Mouse (Mus musculus) ovary, postnatal 14 days (tissue): Measurements from ENCODE around the gene Tpbgl.

Experiments
- DNase-seq: peaks from one replicate; pipeline ENCODE4 v3.0.0; 2022; ENCODE audit warnings: low spot score

Tpbgl gene

DNA sequence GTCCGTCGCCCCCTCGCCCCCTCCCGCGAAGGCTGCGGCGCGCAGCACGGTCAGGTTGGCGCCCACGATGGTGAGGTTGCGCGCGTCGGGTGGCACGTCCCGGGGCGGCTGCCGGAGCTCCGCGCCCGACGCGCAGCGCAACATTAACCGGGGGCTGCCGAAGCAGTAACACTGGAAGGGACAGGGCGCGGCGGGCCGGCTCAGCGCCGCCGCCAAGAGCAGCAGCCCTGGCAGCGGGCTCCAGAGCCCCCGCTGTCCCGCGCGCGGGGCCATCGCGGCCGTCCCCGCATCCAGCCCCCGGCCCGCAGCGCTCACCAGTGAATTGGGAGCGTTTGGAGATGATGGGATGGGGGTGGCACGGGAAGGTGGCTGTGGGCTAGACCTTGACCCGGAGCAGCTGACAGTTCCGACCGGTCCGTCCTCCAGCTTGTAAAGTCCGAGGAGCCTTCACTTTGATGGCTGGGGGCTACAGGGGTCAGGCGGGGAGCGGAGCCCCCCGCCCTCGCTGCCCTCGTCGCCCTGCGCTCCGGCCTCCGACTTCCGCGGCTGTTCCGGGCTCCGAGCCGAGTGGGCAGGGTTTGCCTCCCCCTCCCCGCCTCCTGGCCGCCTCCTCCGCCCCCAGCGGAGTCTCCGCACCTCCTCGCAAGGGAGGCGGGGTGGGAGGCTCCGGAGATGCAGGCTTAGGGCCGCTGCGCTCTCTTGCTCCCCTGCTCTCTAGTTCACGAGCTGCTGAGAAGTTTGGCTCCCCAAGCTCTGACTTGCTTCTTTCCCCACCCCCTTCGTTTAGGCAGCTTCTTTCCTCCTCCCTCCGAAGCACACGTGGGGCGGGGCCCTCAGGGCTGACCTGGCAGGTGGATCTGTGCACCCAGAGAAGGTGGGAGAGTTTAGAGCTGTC, at the start of gene Tpbgl:
Gene Tpbgl (minus strand): TSS at position 728 of the 895 bp plus-strand sequence.
- peak; percentile 31 for DNase-seq

DNA sequence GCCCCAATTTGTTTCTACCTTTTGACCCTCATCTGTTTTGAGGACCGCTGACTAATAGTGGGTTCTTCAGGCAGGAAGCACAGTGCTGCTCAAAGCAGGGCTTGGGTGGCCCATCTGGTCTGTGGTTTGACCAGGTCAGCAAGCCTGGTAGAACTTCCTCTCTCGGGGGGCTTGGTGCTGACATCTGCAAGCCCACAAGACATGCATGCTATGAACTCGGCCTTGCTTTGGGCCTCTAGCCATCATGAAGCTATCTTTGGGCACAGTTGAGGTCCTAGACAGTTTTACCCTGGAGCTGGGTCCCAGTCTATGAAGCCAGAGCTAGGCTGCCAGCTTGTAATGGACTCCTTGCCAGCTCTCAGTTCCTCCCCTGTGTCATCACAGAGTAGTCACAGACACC, 48.0 kb upstream of the Tpbgl start:
- DNase-seq: no peak

DNA sequence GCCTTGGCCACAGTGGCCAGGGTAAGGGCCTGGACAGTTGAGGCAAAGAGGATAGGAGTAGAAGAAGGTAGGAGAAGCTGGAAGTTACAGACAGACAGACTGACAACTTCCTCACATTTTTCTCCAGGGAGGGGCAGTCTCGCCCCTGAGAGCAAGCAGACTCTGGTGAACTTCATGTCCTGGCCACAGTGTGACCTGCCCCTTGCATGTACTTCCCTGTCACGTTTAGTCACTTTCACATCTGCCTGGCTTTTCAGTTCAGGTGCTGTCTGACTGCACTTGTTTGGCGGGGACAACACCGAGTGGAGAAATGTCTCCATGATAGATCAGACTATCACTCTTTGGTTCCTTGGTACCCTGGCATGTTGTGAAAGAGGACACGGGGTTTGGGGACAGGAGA, 47.3 kb upstream of the Tpbgl start:
- no peak for DNase-seq

DNA sequence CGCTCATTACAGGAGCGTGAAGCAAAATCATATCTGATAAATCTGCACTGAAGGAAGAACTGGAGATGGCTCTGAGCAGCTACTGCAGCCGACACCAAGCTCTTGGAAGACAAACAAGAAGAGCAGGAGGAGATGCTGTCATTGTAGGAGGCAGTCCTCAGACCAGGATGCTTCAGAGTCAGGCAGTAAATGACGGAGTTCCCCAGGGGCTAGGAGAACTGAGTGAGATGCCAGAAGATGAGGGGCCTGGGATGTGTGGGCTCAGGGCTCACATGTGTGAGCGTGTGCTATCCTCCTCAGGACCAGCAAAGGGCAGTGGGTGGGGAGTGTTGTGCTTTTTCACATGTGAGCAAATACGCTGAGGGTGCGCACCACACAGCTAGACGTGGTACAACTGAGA, 46.3 kb upstream of the Tpbgl start:
- DNase-seq: no peak

DNA sequence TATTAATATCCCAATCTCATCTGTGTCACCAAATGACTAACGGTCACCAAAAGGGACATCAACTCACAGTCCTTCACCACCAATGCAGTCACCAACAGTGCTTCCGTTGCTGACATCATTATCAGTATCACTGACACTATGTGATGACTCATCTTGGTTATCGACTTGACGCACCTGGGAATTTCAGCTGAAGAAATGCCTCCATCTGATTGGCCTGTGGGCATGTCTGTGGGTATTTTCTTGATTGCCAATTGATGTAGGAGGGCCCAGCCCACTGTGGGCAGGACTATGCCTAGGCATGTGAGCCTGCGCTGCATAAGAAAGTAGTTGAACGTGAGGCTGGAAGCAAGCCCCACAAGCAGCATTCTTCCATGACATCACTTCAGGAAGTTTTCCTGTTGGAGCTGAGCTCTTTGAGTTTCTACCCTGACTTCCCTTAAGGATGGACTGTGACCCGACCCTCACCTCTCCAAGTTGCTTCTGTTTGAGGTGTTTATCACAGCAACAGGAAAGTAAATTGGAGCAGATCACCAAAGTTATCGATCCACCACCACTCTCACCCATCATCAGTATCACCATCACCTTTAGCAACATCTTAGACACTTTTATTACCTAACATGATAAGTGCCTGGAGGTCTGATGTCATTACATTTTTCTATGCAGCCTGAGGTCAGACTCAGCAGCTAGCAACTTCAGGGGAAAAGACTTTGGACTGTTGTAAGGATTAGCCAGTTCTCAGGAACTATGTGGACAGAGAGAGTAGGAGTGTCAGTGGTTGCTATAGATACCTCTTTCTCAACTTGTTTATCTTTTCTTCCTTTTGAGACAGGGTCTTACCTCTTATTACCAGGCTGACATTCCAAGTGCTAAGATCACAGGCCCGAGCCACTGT, 44.9 kb upstream of the Tpbgl start:
- no peak for DNase-seq

DNA sequence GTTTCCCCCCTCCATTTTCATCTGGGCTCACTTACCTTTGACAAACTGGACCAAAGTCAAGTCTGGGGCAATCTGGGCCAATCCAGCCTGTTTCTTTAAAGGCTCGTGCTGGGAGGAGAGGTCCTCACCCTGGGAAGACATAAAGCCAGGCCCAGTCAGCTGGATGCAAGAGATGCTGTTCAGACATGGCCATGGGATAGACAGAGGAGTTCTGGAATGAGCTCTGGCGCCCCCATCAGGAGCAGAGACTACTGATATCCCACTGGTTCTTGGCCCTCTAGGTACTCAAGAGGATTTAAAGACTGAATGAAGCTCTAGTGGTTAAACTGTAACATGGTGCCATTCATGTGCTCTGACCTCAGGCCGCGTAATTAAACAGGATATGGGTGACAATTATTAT, 44.0 kb upstream of the Tpbgl start:
- DNase-seq: no peak

DNA sequence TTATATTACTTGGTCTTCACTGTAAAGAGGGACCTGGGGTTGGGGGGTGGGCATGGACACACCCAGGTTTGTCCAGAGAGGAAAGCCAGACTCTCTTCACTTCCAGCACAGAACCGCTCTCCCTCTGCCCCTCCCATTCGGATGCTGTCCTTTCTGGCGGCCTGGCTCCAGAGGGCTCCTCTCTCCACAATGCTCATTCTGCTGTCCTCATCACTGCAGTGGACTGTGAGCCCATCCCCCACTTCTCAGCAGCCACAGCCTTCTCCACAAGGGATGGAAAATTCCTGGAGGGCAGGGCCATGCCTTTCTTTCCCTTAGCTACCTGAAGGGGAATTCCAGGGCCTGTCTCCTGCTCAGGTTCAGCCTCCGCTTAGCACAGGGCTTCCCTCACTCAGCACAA, 41.9 kb upstream of the Tpbgl start:
- no peak for DNase-seq

DNA sequence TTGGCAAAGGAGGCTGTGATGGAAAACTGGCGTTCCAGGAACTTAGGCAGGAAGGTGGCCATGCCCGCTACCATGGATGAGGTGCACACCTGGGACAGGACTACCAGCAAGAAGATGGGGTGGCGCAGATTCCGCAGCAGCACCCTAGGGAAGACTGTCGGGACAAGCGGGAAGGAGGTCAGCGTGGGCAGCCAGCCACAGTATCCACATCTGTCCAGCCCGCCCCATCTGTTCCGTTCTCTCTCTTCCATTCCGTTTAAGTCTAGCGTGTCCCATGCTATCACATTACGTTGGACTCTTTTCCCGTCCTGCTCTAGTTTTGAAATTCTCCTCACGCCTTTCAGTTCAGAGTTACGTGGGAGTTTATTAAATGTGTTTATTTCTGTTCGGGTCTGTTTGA, 40.2 kb upstream of the Tpbgl start:
- DNase-seq: no peak

DNA sequence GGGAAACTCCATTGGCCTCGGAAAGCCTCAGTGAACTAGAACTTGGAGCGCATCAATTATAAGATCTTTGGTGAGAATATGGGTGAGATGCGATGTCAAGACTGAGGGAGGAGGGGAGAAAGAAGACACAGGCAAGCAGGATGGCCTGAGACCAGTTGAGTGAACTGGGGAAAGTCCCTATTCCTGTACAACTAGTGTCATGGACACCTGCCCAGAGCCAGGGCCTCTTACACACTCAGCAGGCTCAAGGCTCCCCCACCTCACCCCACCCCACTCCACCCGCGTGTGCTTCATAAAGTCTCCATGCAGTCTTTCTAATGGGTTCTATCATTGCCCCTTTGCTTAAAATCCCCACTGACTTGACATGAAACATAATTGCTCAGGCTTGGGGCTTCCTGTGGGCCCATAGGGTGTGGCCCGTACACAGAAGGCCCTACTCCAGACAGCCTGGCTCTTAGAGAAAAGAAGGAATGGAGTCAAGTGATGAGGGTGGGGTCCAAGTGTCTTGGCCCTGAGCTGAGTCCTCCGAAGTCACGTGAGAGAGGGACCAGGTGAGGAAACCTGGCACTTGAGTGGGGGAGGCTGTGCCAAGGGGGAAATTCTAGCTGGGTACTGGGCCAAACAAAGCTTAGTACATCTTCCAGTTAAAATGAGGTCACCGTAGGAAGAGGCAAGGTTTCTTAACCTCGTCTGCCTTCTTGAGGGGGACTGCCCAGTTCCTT, 39.0 kb upstream of the Tpbgl start:
- no peak for DNase-seq

DNA sequence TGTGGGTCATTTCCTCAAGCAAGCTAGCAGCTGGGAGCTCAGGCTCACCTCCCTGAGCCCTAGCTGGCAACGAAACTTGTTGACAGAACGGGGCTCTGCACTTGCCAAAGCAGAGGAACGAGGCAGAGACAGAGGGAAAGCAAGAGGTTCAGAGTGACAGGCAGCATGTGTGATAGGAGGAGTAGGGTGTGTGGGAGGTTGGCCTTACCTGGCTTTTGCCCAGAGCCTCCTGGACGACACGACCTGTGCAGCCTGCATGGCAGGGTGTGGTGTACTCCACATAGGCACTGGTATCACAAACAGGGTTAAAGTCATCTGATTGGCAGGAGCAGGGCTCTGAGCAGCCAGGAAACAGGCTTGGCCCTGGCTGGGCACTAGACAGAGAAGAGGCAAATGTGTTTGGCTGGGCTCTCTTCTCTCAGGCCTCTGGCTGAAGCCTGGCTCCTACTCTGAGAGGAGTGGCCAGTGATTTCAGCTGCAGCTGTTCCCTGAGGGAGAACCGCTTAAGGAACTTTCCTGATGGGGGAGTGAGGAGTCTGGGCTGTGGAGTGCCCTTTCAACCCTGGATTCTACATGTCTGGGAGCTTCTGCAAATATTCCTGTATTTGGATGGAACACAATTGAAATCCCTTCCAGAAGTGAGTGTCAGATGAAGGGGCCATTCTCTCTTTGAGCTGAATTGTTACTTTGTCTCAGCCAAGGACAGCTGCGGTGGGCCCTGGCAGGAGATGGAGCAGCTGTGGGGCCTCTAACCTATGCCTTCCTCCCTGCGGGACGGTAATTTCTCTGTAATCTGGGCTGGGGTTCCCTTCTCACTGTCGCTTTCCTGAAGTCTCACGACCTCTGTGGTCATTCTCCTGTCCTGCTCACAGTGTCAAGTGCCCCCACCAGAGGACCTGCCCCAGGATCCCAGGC, 37.9 kb upstream of the Tpbgl start:
- DNase-seq: peak; percentile 63

DNA sequence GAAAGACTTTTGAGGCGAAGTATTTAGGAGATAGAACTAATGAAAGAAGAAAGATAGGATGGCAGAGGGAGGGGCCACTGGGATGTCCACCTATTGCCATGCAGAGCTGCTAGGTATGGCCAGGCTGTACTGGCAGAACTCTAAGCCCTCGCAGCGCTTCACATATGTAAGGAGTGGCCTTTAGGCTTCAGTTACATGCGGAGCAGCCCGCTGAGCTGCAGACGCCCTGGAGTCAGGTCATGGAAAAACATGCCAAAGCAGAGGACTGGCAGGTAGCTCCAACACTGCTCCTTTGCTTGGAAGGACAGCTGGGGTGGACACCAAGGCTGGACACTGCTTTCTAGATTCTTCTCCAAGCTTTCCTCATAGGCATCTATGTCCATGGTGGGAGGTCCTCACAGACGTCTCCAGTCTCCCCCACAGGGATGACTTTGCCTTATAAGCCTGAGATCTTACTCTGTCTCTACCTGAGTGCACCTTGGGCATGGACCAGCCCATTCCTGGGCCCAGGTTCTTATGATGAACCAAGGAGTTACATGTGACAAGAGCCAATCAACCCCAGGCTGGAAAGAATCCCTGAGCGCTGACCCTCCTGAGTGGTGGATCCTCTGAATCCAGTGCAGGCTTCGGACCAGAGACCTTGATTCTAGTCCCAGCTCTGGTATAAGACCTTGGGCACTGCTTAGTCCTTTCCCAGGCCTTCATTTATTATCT, 36.8 kb upstream of the Tpbgl start:
- no peak for DNase-seq

DNA sequence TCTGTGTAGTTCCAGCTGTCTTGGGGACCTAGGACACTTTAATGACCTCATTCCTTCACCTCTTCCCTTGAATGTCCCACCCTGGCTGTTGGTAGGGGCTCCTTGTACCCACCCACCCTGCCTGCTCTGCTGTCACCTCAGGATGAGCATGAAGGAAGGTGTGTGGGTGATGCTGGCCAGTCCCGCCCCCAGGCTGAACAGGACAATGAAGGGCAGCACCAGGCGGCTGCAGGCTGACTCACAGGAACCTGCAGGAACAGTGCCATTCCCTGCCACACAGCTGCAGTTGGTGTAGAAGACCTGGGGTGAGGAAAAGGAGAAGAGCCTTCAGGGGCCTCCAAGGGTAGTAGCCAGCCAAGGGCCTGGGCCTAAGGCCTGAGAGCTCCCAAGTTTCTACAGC, 35.4 kb upstream of the Tpbgl start:
- DNase-seq: no peak

DNA sequence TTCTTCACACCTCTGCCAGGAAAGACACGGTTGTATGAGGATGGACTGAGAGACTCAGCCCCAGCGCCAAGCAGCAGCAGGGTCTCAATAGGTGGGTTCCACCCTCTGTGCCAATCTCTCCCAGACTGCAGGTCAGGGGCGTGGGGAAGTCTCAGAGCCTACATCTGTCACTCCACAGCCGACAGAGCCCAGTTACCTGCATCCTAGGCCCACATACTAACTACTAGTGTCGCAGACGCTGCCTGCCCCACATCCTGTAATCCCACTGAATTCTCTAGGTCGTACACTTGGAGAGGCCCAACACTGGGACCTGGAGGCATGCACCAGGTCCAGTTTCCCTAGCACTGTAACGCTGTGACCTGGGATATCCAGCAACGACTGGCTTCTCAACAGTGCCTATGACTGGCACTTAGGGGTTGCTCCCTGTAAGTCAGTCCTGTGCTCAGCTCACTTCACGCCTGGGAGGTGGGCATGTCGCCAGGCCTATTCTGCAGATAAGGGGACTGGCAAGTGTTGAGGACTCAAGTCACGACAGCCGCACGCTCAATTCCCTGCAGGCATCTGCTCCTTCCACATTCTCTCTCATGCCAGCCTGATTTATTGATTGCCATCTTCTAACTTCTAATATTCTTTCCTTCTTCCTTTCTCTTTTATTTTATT, 34.8 kb upstream of the Tpbgl start:
- no peak for DNase-seq

DNA sequence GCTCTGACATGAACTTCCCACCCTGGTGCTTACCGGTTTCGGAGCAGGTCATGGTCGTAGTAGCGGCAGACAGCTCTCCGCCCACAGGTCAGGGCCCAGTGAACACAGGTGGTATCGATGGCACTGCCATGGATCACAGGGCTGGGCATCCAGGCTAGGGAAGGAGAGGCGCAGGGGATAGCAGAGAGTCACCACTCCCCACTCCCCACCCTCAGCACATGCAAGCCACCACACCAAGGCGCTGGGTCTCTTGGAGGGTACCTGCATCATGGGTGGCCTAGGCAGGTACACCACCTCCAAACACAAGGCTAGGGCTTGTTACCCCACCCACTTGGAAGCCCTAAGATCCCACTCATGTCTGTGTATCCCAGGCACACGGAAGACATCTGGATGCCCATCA, 34.2 kb upstream of the Tpbgl start:
- DNase-seq: no peak

DNA sequence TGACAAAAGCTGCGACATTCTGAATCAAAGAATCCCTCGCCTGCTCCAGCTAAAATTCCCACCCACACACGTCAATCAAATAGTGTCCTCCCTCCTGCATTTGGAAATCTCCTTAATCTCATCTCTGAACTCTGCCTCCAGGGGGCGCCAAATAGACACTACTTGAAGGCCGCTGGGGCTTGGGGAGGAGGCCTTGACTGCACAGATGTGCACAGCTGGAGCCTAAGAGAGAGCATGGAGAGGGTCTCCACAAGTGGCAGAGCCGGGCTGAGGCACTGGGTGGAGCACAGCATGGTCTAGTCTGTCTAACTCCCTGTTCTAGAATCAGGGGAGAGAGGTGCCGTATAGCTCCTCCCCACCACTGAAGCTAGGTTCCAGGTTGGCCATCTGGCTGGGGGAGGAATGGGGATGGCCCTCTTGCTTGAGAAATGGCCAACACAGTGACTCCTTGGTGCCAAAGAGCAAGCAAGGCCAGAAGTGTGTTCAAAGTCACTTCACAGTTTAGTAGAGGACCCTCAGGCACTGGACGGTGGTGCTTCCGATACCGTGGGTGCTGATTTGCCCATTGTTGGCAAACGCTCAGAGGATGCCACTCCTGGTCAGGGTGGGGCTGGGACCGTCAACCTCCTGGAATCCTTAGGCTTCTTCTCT, 32.6 kb upstream of the Tpbgl start:
- DNase-seq: peak; percentile 82

DNA sequence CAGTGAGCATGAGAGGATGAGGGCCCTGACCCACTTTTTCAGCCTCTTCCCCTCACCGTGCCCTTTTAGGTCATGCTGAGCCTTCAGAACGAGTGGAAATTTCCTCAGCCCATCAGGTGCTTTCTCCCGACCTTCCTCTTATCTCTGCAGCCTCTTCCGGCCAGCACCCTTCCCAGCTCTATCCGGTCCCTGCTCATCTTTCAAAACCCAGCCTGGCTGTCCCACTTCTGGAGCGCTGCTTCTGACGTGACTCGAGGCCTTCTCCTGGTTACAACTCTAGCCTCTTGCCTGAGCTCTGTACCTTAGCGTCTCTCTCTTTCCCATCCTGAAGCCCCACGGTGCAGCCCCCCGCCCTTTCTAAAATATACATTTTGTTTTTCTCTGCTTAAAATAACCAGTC, 27.3 kb upstream of the Tpbgl start:
- DNase-seq: no peak

DNA sequence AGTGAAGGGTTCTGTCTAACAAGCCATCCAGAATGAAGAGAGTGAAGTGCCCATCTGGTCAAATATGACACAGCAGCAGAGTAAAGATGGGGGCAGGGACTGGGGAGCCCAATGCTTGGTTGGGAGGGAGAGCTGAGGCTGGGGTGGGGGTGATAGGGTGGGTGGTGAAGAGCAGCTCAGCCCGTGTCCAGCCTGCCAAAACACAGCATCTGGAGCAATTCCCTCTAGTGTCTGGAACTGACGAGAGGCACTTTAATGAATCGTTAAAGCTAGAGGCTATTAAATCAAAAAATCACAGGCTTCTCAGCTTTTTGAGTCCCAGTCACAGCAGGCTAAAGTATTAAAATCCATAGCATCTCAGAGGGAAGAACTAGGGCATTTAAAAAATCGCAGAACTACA, 22.7 kb upstream of the Tpbgl start:
- DNase-seq: no peak

DNA sequence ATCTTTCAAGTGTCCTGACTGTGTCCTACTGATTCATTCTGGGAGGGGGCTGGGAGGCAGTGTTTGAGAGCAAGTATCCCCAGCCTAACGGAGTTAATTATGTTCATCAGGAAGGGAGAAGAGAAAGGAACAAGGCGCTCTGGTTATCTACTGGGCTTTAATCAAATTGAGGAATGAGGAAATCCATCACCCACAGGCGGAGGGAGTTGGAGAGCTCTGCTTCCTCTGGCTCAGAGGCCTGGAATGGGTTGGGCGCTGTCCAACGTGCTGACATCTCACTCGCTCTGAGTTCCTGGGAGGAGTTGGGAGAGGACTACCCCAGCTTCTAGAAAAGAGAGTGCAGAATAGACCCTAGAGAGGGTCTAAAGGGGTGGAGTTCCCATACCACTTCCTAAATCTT, 21.7 kb upstream of the Tpbgl start:
- DNase-seq: peak; percentile 52

DNA sequence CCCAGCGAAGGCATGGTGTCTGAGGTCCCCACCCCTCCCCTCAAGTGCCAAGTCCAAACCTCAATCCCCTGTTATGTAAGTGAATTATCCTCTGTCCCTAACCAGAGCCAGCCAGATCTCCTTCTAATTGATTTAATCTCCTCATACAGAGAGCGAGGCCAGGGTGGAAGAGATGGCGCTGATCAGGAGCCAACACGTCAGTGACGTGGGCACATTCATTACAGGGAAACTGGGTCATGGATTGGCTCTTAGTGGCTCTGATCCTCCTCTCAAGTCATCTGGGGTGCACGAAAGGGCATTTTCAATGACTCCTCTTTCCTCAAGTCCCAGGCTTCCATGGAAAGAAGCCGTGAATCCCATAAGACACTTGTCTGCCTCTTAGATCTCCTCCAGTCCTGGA, 17.8 kb upstream of the Tpbgl start:
- no peak for DNase-seq

DNA sequence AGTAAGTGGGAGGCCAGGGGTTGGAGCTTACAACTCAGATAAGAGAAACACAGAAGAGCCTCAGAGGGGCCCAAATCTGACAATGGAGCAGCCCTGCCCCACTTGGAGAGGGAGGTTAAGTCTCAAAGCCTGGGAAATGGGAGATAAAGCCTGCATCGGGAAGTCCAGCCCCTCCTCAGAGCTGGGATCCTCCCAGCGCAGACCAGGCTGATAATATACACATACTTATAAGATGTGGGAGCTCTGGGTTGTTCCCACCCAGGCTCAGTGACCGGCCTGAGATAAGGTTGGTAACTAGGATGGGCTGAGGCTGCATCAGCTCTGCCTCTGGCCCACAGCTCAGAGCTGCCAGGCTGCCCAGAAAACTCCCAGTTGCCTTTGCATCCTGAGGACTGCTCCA, 15.2 kb upstream of the Tpbgl start:
- DNase-seq: no peak
